Mouse (Mus musculus) cerebellum, adult 9-11 months (tissue): ENCODE measurements at regions not wholly inside any gene's neighbourhood (a gene's known extent, or its start where the extent isn't known, plus 50 kb on each side); places are given as distances from the start of the nearest gene placed in this dataset.

Experiments used
- DNase-seq: peaks from one replicate; pipeline ENCODE4 v3.0.0; 2022

DNA sequence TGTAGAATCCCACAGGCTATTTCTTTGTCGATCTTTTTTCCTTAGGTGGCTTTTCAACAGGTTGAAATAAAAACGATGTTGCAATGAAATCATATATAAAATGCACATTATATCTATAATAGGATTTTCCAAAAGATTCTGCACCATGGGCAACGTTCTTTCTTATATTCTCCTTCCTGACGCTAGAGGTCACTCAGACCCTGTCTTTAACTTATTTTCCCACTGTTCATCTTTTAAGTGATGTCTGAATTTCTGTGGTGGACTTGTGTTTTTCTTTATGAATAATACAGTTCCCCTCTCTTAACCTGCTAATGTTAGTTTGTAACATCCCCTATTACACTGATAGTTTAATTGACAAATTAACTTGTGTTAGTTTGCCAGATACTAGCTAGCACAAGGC is 86.5 kb upstream of the Got2 start:
- no peak for DNase-seq

DNA sequence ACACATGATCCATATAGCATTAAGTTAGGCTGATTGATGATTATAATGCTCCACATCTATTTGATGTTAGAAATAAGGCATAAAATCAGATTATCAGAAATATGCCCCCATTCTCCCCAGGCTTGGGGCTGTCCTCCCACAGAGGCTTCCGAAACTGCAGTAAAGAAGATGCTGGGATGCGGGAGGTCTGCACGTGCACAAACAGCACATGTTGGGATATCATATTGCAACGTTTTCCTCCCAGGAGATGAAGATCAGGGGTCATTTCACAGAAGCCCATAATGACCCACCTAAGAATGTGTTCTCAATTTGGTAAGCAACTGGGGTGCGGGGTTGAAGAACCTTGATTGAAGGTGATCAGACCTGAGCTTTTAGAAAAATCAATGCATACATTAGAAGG is 85.9 kb upstream of the Got2 start:
- DNase-seq: no peak

DNA sequence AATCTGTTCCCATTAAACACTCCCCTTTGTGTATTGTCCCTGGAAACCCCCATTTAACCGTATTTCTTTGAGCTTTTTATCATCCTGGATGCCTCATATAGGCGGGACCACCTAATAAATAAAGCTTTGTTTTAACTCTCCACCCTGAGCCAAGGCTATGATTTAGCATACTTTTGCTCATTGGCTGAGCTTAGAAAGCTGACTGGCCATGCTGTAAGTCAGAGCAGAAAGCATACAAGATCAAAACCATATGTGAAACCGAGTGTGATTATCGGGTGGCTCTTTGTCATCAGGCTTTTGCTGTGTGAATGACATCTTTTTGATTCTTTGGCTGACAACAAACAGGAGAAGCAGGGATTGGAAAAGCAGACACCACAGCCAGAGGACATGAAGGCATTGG is 85.2 kb upstream of the Got2 start:
- no peak for DNase-seq

DNA sequence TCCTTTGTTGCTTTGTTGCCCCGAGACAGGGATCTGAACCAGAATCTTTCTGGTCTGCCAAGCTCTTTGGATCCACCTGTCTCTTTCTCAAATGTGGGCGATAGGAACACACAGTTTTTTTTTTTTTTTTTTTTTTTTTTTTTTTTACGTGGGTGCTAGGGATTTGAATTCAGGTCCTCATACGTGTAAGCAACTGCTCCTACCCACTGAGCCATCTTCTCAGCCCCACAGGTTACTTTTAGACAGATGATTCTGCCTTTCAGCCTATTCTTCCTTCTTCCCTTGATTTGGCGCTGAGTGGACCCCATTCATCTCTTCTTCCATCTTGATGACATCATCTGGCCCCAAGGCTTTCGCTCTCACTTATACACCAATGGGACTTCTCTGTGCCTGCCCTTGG is 80.5 kb upstream of the Got2 start:
- DNase-seq: no peak

DNA sequence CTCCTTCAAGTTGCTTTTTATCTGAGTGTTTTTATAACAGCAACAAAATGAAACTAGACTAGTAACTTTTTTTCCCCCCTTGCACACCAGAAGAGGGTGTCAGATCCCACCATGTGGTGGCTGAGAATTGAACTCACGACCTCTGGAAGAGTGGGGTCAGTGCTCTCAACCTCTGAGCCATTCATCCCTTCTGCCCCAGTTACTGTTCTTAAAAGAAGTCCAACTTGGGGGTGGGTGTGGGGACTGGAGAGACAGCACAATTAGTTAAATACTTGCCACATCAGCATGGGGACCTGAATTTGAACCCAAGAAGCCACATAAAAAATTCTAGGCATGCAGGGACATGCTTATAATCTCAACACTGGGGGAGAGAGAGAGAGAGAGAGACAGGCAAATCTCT is 78.1 kb upstream of the Got2 start:
- no peak for DNase-seq

DNA sequence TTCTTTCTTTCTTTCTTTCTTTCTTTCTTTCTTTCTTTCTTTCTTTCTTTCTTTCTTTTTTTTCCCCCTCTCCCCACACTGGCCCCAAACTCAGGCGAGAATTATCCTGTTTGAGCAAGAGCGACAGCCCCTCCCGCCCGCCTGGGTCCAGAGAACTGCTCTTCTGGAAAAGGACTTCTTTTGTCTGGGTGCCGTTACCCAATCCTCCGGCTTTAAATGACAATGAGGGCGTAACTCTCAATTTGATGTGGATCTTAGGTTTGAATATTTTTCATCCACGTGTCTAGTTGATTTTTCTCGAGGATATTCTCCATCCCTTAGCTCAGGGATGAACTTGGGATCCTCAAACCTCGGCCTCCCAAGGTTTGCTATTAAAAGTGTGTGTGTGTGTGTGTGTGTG is 63.9 kb upstream of the Got2 start:
- no peak for DNase-seq

DNA sequence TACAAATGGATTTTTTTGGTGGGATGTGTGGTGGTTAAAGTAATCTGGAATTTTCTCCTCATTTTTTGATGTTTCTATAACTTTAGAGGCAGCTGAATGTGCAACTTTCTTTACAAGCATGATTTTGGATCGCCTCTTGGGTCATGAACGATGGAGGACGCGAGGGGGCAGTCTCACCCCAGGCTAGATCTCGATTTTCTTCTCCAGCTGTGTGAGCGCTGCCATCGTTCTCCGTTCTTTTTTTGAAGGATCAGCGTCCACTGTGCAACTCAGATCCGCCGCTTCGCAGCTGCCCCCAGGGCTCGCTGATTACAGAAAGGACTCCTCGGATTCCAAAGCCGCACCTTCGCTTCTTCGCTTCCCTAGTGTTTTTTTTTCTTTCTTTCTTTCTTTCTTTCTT is 63.4 kb upstream of the Got2 start:
- DNase-seq: peak; percentile 4
